Comparison of ENCODE assay signal across 13 mouse cellular contexts in the genomic region with DNA sequence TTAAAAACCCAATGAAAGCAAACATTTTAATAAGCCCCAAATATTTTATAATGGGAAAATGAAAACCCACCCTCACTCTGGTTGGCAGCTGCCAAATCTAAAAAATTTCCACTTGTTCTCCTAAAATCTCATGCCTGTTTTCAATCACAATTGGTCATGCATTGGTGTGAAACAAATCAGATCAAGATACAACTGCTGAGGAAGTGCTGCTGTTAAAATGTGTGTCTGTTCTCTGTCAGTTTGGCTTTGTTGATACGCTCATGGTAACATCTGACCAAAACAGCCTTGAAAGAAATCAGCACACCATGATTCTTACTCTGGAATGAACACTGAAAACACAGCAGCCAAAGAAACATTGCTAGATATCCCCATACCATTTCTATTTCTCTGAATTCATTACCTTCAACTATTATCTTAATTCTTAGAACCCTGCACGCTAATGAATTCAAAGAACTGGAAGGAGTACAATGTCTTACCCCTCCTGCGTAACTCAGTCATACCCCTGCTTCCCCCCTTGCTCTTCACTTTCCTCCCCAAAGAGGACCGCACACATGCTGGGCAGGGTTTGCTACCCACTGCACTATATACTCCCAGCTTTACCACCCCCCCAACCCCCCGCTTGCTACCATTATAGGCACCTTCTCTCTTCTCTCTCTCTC.
"Had no signal": no experiment of that assay in that cellular context is flagged by ENCODE, and none has a peak within 500 bp of the region (broad histone marks: within the 10 kb centered on the region; RNA-seq: fewer than 3 reads in every experiment).

No protein-coding gene starts in this region.

- H3K9ac ChIP-seq: limb, embryonic 13.5 days; liver, embryonic 15.5 days had no signal

- H3K4me1 ChIP-seq: limb, embryonic 10.5 days; limb, embryonic 13.5 days; liver, embryonic 15.5 days had no signal

- H3K36me3 ChIP-seq: limb, embryonic 10.5 days; limb, embryonic 13.5 days; liver, embryonic 15.5 days had no signal

- H3K4me2 ChIP-seq: limb, embryonic 13.5 days; liver, embryonic 15.5 days; midbrain, embryonic 11.5 days had no signal

- H3K27me3 ChIP-seq: limb, embryonic 13.5 days; liver, embryonic 15.5 days had no signal

- H3K27ac ChIP-seq: limb, embryonic 10.5 days; limb, embryonic 13.5 days; liver, embryonic 15.5 days had no signal

- DNase-seq: kidney, adult 8-10 months; kidney, postnatal 14 days; kidney, postnatal 4 days; lung, adult 2 months; lung, postnatal 14 days; lung, postnatal 4 days; midbrain, embryonic 14.5 days; thymus, adult 18-20 months; thymus, postnatal 36 days had no signal

- H3K9me3 ChIP-seq: limb, embryonic 10.5 days; limb, embryonic 13.5 days; liver, embryonic 15.5 days had no signal

- H3K4me3 ChIP-seq: limb, embryonic 10.5 days; limb, embryonic 13.5 days; liver, embryonic 15.5 days had no signal
